Mouse (Mus musculus) heart, embryonic 13.5 days (tissue): Measurements from ENCODE around the gene Fbxw7. TPM values are rescaled to one million over a fixed set of nuclear protein-coding genes. Genes with fewer than 3 reads are reported as not detected.

Experiments
- ATAC-seq: fragments of 200-750 bp; cut with Nextera tagmentation; 2 replicates; pipeline ENCODE4 v1.8.0; 2017; ENCODE audit warnings: moderate TSS enrichment; ENCODE audit not compliant: insufficient number of reproducible peaks, low FRiP score, low TSS enrichment; ENCODE audit errors: extremely low read depth
- H3K27ac ChIP-seq: fragments of 300-500 bp; sonication (generic); replicated peaks from 2 replicates; pipeline ENCODE4 v1.5.1; 2015; ENCODE audit warnings: moderate library complexity, mild to moderate bottlenecking, inconsistent platforms
- H3K27me3 ChIP-seq: fragments of 300-500 bp; sonication (generic); replicated peaks from 2 replicates; pipeline ENCODE4 v1.6.1; 2015; ENCODE audit warnings: mild to moderate bottlenecking, inconsistent platforms
- H3K36me3 ChIP-seq: fragments of 300-500 bp; sonication (generic); 2 replicates; pipeline ENCODE4 v1.6.1; 2015; ENCODE audit warnings: mild to moderate bottlenecking, inconsistent platforms
- H3K4me1 ChIP-seq: fragments of 300-500 bp; sonication (generic); 2 replicates; pipeline ENCODE4 v1.6.1; 2015; ENCODE audit warnings: inconsistent platforms
- H3K4me2 ChIP-seq: fragments of 300-500 bp; sonication (generic); 2 replicates; pipeline ENCODE4 v1.6.1; 2015; ENCODE audit warnings: inconsistent platforms, mild to moderate bottlenecking, moderate library complexity
- H3K4me3 ChIP-seq: fragments of 300-500 bp; sonication (generic); 2 replicates; pipeline ENCODE4 v1.5.1; 2015; ENCODE audit warnings: moderate library complexity, mild to moderate bottlenecking, inconsistent platforms
- H3K9ac ChIP-seq: fragments of 300-500 bp; sonication (generic); 2 replicates; pipeline ENCODE4 v1.6.1; 2015; ENCODE audit warnings: inconsistent platforms, mild to moderate bottlenecking, moderate library complexity
- H3K9me3 ChIP-seq: fragments of 300-500 bp; sonication (generic); 2 replicates; pipeline ENCODE4 v1.6.1; 2016; ENCODE audit warnings: inconsistent platforms
- WGBS: fragments of 180-500 bp; shearing (Covaris S2); methylation state at CpG from one replicate; pipeline ENCODE4 v1.1.7; 2015; ENCODE audit warnings: mixed read lengths; 5-methylcytosine and 5-hydroxymethylcytosine counted together
- polyA plus RNA-seq: library from polyadenylated mRNA; unstranded; fragments of >200 nt; fragmentation: Nextera tagmentation; extraction: Ambion mirVana; gene quantifications from 2 replicates; pipeline ENCODE4 v1.2.1, GENCODE M21; 2015

The Fbxw7 gene
- 6.4 and 6.7 TPM in 2 replicates for polyA plus RNA-seq

DNA sequence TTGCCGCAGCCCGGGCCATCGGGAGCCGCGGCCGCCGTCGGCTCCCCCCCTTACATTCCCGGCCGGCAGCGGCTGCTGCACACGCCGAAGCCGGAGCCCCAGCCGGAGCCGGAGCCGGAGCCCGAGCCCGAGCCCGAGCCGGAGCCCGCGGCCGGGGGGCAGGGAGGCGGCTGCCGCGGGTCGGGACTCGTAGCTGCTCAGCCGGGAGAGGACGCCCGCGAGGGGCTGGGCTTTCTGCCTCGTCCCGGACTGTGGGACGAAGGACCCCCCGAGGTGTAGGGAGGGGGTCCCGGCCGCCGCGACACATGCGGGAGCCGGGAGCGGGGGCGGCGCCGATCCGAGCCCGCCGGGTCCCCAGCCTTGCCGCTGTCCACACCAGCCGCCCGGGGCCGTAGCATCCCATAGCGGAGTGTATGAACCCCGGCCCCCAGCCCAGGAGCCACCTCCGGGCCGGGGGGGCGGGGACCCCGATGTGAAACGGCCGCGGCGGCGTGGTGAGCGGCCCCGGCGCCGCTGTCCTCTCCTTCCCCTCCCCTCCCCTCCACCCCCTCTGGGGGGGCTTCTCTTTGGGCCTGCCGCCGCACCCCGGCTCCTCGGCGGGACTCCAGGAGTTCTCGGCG is at the start of gene Fbxw7:
Fbxw7 (plus strand) TSS at position 507 of the 620 bp plus-strand sequence.
- peak within 1 kb of the TSS; percentile 80 for H3K4me3 ChIP-seq
- peak within 1 kb of the TSS; percentile 97 for H3K27ac ChIP-seq
- no peaks in the 10 kb centered on the region for H3K27me3 ChIP-seq
- H3K4me2 ChIP-seq: peak within 1 kb of the TSS; percentile 99
- WGBS: under 1% methylated on average over 56 of the region's 76 CpGs
- no peaks in the 10 kb centered on the region for H3K9me3 ChIP-seq
- H3K4me1 ChIP-seq: peaks cover 27% of the 10 kb centered on the region
- H3K36me3 ChIP-seq: 0 out of 2 replicates have a peak, but pooled peaks cover 7% of the 10 kb centered on the region
- H3K9ac ChIP-seq: peak within 1 kb of the TSS; percentile 94
- ATAC-seq: peak; percentile 21

DNA sequence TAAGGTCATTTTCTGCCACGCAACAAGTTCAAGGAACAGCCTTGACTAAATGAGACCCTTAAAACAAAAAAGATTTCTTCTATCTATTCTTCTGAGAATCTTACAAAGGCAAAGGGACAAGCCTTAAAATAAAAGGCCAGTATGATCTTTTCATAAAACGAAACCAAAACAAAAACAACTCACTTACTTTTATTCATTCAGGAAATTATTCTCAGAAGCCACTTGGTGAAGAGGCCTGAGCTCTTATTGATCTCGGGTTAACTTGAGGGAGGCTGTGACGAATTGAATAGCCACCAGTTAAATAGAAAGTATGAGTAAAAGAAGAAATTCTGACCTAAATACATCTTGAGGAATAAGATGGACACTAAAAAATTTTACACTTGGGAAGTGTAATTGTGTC is 46.1 kb upstream of the Fbxw7 start:
- Histone ChIP-seq H3K4me2 (no peak overlapping the region), H3K9me3 (no peaks in the 10 kb centered on the region), H3K36me3 (no peaks in the 10 kb centered on the region), H3K4me1 (peaks cover 5% of the 10 kb centered on the region; the same call in 1 of the 2 replicates), H3K27me3 (no peaks in the 10 kb centered on the region), H3K4me3 (no peak overlapping the region), H3K27ac (no peak overlapping the region), H3K9ac (no peak overlapping the region)
- 88% methylated on average over 4 of the region's 4 CpGs for WGBS
- ATAC-seq: no peak

DNA sequence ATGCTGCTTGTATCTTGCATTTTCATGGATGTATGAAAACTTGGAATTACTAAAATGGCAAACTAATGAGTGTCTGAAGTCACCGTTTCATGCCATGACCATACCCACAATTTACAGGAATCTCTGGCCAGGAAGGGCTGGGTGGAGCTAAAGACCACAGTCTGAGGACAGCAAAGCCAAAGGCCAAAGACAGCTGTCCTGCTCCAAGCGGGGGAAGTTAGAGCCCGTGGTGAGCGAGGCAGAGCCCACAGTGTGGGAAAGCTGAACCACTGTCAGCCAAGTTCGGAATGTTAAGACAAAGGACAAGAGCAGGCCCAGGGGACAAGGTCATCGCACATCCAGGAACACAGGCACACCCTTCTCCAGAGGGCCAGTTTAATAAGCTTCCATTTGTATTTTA is 45.7 kb upstream of the Fbxw7 start:
- ATAC-seq: no peak
- WGBS: 67% methylated on average over 6 of the region's 6 CpGs

DNA sequence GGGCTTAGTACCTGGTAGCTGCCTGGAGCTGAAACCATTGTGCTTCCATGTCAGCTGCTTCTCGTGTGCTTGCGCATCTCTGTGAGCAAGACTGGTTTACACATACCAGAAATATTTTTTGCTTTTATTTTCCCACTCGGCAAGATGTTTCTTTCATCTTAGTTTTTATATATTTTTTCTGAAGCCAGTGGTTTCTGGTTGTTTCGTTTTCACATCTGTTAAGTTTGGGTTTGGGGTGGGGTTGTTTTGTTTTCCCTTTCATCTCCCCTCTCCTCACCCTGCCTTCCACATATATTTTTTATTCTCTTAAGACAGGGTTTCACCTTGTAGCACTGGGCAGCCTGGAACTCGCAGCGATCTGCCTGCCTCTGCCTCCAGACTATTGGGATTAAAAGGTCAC is 44.5 kb upstream of the Fbxw7 start:
- no peak overlapping the region for H3K9ac ChIP-seq
- H3K4me3 ChIP-seq: no peak overlapping the region
- H3K9me3 ChIP-seq: no peaks in the 10 kb centered on the region
- no peaks in the 10 kb centered on the region for H3K27me3 ChIP-seq
- WGBS: 85% methylated on average over 6 of the region's 6 CpGs
- no peak for ATAC-seq
- no peak overlapping the region for H3K27ac ChIP-seq
- peaks cover 5% of the 10 kb centered on the region; the same call in 1 of the 2 replicates for H3K4me1 ChIP-seq
- no peaks in the 10 kb centered on the region for H3K36me3 ChIP-seq
- H3K4me2 ChIP-seq: no peak overlapping the region

More for the DNA sequence above, 45.7 kb upstream of the Fbxw7 start:
- H3K9me3 ChIP-seq: no peaks in the 10 kb centered on the region
- H3K27ac ChIP-seq: no peak overlapping the region
- no peak overlapping the region for H3K9ac ChIP-seq
- no peak overlapping the region for H3K4me3 ChIP-seq
- no peaks in the 10 kb centered on the region for H3K27me3 ChIP-seq
- no peak overlapping the region for H3K4me2 ChIP-seq
- H3K36me3 ChIP-seq: no peaks in the 10 kb centered on the region
- peaks cover 5% of the 10 kb centered on the region; the same call in 1 of the 2 replicates for H3K4me1 ChIP-seq

DNA sequence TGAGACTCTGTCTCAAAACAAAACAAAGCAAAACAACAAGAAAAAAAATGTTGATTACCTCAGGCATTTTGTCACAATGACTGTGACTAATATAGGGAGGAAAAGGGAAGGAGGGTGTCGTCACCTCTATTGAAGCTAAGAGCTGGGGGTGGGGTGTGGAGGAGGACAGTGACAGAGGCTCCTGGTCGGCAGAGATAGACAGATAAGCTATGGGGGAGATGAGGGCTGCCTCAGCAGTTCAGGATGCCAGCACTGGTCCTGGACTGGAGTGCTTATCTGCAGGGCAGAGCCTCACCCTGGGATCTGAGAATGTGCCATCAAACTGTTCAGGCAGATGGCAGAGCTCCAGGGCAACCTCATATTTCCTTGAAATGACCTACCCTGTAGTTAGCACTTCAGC is 43.1 kb upstream of the Fbxw7 start:
- H3K27me3 ChIP-seq: no peaks in the 10 kb centered on the region
- H3K9ac ChIP-seq: no peak overlapping the region
- no peaks in the 10 kb centered on the region for H3K36me3 ChIP-seq
- H3K4me3 ChIP-seq: no peak overlapping the region
- ATAC-seq: no peak
- H3K9me3 ChIP-seq: no peaks in the 10 kb centered on the region
- peaks cover 5% of the 10 kb centered on the region; the same call in 1 of the 2 replicates for H3K4me1 ChIP-seq
- H3K27ac ChIP-seq: no peak overlapping the region
- 16% methylated on average over 2 of the region's 2 CpGs for WGBS
- no peak overlapping the region for H3K4me2 ChIP-seq

DNA sequence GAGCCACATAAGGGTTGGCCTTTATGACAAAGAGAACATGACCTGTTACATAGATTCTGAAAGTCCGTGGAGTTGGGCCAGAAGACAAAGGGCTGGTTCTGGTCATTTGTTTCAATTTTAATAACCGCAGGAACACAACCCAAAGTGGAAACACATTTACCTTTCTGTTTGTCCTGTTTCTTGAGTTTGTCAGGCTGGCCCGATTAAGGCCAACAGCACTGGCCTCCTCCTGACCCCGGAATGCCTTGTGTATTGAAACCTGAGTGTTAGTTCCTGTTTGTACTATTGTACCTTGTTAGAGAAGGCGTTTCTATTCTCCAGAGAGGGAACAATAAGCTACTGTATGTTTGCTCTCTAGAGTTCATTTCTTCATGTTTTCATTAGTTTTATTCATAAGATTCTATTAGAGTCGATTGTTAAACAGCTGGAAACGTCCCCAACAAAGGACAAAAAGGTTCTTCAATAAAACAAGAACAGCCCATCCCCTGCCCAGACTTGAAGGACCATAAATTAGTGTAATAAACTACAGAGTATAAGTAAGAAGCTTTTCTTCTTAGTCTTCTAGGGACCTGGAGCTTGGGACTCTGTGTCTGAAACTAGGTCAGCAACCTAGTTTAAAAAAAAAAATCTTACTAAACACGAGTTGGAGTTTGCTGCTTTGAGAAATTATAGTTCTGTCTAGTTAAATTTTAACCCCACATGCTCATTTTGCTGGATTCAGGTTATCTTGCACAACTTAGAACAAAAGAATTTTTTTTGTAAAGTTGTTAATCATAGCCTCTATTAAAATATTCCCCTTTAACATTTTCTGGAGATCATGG is 40.6 kb upstream of the Fbxw7 start:
- Histone ChIP-seq H3K27ac (no peak overlapping the region), H3K4me3 (no peak overlapping the region), H3K36me3 (no peaks in the 10 kb centered on the region), H3K9ac (no peak overlapping the region), H3K9me3 (no peaks in the 10 kb centered on the region), H3K4me1 (peaks cover 5% of the 10 kb centered on the region; the same call in 1 of the 2 replicates), H3K27me3 (no peaks in the 10 kb centered on the region), H3K4me2 (no peak overlapping the region)
- WGBS: 66% methylated on average over 8 of the region's 8 CpGs
- no peak for ATAC-seq

DNA sequence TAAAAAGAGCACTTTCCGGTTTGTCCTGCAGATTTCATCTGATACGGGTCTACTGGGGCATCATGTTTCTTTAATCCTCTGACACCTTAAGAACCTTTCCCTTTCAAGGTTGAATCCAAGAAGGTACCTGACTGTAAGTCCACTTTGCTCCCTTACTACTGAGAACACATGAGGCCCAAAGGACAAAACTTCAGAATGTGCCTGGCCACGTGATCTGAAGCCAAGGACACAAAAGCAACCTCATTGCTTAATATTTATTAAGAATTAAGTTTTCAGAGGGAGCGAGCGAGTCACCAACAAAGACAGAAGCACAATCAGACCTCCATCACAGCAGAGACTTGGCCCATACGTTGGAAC is 40.0 kb upstream of the Fbxw7 start:
- H3K9me3 ChIP-seq: no peaks in the 10 kb centered on the region
- H3K36me3 ChIP-seq: no peaks in the 10 kb centered on the region
- H3K4me3 ChIP-seq: no peak overlapping the region
- no peak overlapping the region for H3K27ac ChIP-seq
- no peak overlapping the region for H3K9ac ChIP-seq
- H3K4me1 ChIP-seq: peaks cover 5% of the 10 kb centered on the region; the same call in 1 of the 2 replicates
- H3K27me3 ChIP-seq: no peaks in the 10 kb centered on the region
- WGBS: 75% methylated on average over 6 of the region's 6 CpGs
- H3K4me2 ChIP-seq: no peak overlapping the region
- no peak for ATAC-seq

DNA sequence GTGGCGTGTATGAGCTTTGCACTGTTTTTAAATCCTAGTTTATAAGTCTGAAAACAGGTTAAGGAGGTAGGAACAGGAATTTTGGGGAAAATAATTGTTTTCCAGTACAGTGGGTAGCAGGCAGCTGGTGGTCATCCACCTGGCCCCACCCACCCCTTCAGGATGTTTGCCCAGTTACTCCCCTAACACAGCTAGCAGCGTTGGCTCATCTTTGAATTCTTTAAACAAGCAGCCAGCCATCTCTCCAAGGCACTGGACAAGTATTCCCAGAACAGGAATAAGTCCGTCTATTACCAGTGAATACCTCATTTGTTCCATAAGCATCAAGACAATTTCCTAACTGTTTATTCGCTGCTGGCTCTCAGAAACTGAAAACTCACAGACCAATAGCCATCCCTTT is 39.5 kb upstream of the Fbxw7 start:
- Histone ChIP-seq H3K4me2 (no peak overlapping the region), H3K4me1 (peaks cover 5% of the 10 kb centered on the region; the same call in 1 of the 2 replicates), H3K9ac (no peak overlapping the region), H3K27ac (no peak overlapping the region), H3K36me3 (no peaks in the 10 kb centered on the region), H3K27me3 (no peaks in the 10 kb centered on the region), H3K9me3 (no peaks in the 10 kb centered on the region), H3K4me3 (no peak overlapping the region)
- WGBS: 64% methylated on average over 4 of the region's 4 CpGs
- ATAC-seq: no peak

DNA sequence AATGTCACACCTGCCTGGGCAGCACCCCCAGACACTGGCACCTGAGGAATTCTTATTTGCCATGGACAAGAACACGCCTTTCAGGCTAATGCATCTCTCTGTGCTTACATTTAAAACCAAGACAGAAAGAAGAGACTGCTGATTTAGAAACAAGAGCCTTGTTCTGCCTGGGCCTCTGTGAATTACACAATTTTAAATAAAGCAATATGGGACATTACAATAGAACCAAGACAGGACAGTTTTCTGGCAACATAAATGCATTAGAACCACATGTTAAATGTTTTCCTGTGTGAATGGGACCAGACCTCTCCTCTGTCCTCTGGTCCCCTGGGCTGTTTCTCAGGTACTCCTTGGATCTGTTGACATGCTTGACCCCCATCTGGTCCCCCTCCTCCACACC is 39.0 kb upstream of the Fbxw7 start:
- H3K4me1 ChIP-seq: peaks cover 5% of the 10 kb centered on the region; the same call in 1 of the 2 replicates
- H3K9me3 ChIP-seq: no peaks in the 10 kb centered on the region
- ATAC-seq: no peak
- H3K27me3 ChIP-seq: no peaks in the 10 kb centered on the region
- H3K36me3 ChIP-seq: no peaks in the 10 kb centered on the region
- H3K4me3 ChIP-seq: no peak overlapping the region
- no peak overlapping the region for H3K4me2 ChIP-seq
- WGBS: 76% methylated on average over 1 of the region's 1 CpGs
- no peak overlapping the region for H3K9ac ChIP-seq
- no peak overlapping the region for H3K27ac ChIP-seq

DNA sequence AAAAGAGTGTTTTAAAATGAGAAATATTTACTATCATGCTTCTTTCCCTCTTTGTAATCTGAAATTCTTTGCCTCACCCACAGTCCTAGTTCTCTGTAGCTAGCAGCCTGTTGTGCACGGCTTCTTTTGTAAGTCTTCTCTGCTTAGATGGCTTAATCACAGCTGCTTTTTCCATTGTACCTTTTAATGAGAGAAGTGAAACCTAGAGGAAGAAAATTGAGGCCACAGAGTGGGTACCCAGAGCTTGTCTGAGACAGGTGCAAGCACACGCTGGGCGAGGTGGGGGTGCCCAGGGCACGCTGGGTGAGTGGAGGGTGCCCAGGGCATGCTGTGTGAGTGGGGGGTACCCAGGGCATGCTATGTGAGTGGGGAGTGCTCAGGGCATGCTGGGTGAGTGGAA is 27.2 kb upstream of the Fbxw7 start:
- Histone ChIP-seq H3K36me3 (no peaks in the 10 kb centered on the region), H3K9ac (no peak overlapping the region), H3K9me3 (peaks cover 5% of the 10 kb centered on the region), H3K4me2 (no peak overlapping the region), H3K27me3 (no peaks in the 10 kb centered on the region), H3K4me1 (no peaks in the 10 kb centered on the region), H3K27ac (no peak overlapping the region), H3K4me3 (no peak overlapping the region)
- ATAC-seq: no peak
- WGBS: 83% methylated on average over 4 of the region's 4 CpGs

DNA sequence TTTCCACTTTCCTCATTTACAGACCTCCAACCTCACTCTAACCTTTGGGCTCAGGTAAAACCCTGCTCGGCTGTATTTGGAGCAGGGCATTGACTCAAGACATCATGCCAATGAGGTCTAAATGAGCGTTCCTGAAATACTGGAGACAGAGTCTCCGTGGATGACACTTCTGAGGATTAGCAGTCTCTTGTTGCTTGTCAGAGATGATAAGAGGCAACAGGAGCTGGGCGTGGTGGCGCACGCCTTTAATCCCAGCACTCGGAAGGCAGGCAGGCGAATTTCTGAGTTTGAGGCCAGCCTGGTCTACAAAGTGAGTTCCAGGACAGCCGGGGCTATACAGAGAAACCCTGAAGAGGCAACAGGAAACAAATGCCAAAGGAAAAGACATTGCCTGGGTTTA is 11.0 kb upstream of the Fbxw7 start:
- no peak for ATAC-seq
- 0 out of 2 replicates have a peak overlapping the region, but pooled peaks have one; percentile 10 for H3K4me2 ChIP-seq
- no peak overlapping the region for H3K9ac ChIP-seq
- no peak overlapping the region for H3K4me3 ChIP-seq
- WGBS: 28% methylated on average over 9 of the region's 9 CpGs
- H3K4me1 ChIP-seq: peaks cover 10% of the 10 kb centered on the region
- no peak overlapping the region for H3K27ac ChIP-seq
- no peaks in the 10 kb centered on the region; the same call in 1 of the 2 replicates for H3K27me3 ChIP-seq
- no peaks in the 10 kb centered on the region for H3K9me3 ChIP-seq
- H3K36me3 ChIP-seq: no peaks in the 10 kb centered on the region
